ENCODE assay signal across 8 mouse cellular contexts in genomic region chr13:8995990-8996786, GRCm38 (mm10). TPM values are rescaled to one million over a fixed set of nuclear protein-coding genes. Genes with fewer than 3 reads are reported as not detected.
A peak's percentile ranks its signal among the peaks of the same experiment; 100 is the strongest.
DNase-seq lines count a peak whose midpoint lies in the region; ATAC-seq lines count a peak whose summit lies in the region.

Gtpbp4 (minus strand) TSS chr13:8996083.

- no peaks in the 10 kb centered on the region for H3K27me3 ChIP-seq in hindbrain, embryonic 15.5 days

- no peaks in the 10 kb centered on the region; the same call in 1 of the 2 replicates for H3K36me3 ChIP-seq in hindbrain, embryonic 15.5 days

- DNase-seq in T-cell, adult 2 months (ENCODE audit: low spot score): peak; percentile 97
- peak; percentile 97 for DNase-seq in cerebellum, postnatal 36 days
- DNase-seq in frontal cortex, postnatal 36 days (ENCODE audit: low spot score in 2 of 2): peak; percentile 96 to 99
- peak; percentile 93 for DNase-seq in left cerebral cortex, adult 11 months (ENCODE audit: low spot score)
- peak; percentile 97 to 98 for DNase-seq in lung, postnatal 4 days
- peak; percentile 96 for DNase-seq in retina, postnatal 7 days (ENCODE audit: low read depth, low spot score)
- peak; percentile 84 for DNase-seq in urinary bladder, adult 2 months (ENCODE audit: low spot score)

- peak; percentile 99 for ATAC-seq in hindbrain, embryonic 15.5 days (ENCODE audit: low FRiP score, low read depth)

- peak within 1 kb of the TSS; percentile 93 for H3K4me3 ChIP-seq in hindbrain, embryonic 15.5 days

- under 1% methylated on average over 51 of the region's 51 CpGs for WGBS in hindbrain, embryonic 15.5 days

- H3K27ac ChIP-seq in hindbrain, embryonic 15.5 days (replicated peaks): peak within 1 kb of the TSS; percentile 93

- H3K9ac ChIP-seq in hindbrain, embryonic 15.5 days: peak within 1 kb of the TSS; percentile 98

- peaks cover 21% of the 10 kb centered on the region for H3K4me1 ChIP-seq in hindbrain, embryonic 15.5 days (replicated peaks)

- no peaks in the 10 kb centered on the region for H3K9me3 ChIP-seq in hindbrain, embryonic 15.5 days

- H3K4me2 ChIP-seq in hindbrain, embryonic 15.5 days: peak within 1 kb of the TSS; percentile 70

RNA-seq across cellular contexts. Expression of gene Gtpbp4, which starts in this region (rescaled TPM):
- polyA plus RNA-seq in hindbrain, embryonic 15.5 days (2015; fragmentation: Nextera tagmentation; extraction: Ambion mirVana): 61.0 and 62.6 TPM in 2 replicates
- polyA plus RNA-seq in urinary bladder, adult 2 months (2012; rRNA removed): 23.1 and 25.2 TPM in 2 replicates

Comparison
In these comparisons a context has a peak if more than half of its experiments do, and no peak if none do; other contexts are left out.
1. Peak in every context shown above with its lines: DNase-seq, ATAC-seq, H3K4me3 ChIP-seq and H3K27ac ChIP-seq.